Mouse (Mus musculus) retina, embryonic 14.5 days (tissue): ENCODE measurements around the gene Hnrnpab.

Source experiments
- DNase-seq: peaks from one replicate; pipeline ENCODE4 v3.0.0-alpha.2; 2015; ENCODE audit warnings: low spot score

Gene Hnrnpab

DNA sequence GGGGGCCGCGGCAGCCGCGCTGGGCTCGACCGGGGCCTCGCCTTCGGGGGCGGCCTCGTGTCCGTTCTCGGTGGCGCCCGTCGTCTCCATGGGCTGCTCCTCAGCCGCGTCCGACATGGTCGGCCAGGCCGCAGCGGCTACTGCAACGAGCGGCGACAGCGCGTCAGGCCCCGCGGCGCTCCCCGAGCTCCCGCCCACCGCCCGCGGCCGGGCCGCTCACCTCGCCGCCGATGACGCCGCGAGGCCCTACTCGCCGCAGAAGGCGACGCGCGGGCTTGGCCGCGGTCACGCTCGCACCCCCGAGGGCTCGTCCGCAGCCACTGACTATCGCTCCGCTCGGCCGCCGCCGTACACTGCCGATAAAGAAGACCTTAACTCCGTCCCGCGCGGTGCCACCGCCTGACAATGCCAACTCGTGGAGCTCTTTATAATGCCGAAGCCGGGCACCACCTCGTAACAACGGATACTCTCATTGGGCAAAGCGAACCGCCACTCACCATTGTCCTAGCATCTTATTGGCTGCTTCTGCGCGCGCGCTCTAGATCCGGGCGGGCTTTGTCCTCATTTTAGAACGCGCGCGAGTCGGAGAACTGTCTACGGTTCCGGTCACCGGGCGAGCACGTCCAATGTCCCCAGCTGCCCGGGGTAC lies at the start of gene Hnrnpab:
TSS of gene Hnrnpab (minus strand) at position 401 of the 649 bp plus-strand sequence.
- peak; percentile 100 for DNase-seq

DNA sequence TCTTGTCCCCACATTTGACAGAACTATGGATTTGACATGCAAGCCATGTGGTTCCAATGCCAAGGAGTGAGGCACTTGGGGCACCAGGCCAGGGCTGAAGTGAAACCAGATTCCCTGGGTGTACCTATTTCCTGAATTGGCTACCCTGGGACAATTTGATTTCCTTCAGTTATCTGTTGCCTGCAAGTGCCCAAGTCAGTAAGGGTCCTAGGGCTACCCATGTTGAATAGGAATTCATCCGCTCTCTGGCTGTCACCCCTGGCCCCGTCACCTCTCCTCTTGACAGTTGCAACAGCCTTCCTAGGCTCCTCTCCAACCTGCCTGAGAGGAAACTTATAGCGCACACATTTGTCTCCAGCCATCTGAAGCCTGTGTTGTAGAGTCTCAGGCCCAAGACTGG lies 48.2 kb upstream of the Hnrnpab start:
- no peak for DNase-seq

DNA sequence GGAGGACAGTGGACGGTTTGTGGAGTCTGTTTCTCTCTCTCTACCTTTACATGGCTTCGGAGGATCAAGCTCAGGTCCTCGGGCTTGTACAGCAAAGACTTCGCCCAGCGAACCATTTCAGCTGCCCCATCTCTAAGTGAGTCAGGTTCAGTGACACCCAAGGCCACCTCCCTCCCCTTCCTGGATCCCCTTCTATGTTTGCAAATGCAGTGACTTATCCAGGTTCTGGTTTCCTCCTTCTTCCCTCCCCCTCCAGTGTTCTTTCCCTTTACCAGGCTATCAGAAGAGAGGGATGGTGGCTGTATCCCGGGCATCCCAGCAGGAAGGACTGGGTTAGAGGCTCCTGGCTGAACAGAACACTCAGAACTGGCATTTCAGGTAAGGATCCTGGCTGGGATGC lies 47.1 kb upstream of the Hnrnpab start:
- no peak for DNase-seq

DNA sequence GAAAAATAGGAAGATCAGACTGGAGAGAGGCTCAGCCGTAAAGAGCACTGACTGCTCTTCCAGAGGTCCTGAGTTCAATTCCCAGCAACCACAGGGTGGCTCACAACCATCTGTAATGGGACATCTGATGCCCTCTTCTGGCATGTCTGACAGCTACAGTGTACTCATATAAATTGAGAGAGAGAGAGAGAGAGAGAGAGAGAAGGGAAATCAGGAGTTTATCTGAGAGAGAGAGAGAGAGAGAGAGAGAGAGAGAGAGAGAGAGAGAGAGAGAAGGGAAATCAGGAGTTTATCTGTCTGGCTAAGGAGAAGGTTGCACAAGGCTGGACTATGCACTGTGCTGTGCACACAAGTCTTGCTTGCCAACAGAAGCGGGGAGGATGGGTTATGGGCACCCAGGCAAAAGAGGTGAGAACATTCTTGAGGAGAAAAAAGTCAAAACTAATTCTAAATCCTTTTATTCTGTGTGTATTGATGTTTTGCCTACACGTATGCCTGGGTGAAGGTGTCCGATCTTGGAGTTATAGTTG lies 46.3 kb upstream of the Hnrnpab start:
- no peak for DNase-seq

DNA sequence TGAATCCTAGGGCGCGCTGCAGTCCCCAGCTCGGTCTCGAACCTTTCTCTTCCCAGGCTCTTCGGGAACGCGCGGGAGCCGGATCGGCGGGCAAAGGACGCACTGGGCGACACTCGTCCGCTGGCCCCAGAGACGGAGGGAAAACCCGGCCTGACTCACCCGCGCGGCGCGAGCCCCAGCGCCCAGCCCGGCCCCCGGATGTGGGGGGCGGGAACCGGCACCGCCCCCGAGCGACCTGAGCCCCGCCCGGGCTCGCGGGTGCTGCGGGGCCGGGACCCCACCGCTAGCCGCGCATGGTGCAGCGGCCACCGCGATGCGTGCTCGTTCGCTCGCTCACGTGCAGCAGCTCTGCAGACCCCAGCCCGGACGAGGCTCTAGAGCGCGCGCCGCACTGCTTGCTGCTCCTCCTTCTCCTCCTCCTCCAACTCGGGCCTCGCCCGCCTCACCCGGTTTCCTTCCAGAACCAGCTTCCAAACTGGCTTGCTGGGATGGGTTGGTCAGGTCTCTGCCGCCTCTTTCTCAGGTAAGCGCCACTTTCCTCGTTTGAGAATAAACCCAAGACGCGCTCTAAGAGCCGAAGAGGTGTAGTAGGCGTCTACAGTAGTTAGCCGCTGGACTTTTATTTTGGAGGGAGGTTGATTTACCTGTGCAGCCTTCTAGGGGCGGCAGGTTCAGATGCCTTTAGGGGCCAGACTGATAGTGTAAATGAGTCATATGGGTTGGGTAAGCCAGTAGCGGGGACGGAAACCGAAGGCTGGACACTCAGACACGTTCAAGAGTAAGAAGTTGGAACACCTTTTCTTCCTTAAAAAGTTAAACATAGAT lies 44.3 kb upstream of the Hnrnpab start, which contains the start of the genes N4bp3 and D930048N14Rik:
TSS of gene N4bp3 (minus strand) at position 152 of the 825 bp plus-strand sequence.
TSS of gene D930048N14Rik (plus strand) at position 264 of the 825 bp plus-strand sequence.
- DNase-seq = peak; percentile 73

DNA sequence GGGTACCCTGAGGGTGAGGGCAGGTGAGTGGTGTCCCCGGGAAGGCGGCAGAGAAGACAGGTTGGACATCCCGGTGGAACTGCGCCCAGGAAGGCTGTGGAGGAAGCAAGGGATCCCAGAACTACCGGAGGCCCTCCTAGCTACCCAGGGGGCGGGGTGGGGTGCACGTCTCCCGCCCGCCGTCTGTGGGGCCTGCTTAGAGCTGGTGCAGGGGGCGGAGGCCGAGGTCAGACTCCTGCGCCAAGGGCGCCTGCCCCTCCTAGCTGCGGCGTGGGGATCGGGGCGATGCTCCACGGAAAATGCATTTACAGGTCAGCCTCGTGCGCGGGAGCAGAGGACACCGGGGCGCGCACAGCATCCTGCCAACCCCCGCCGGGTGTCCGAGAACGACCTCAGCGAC lies 43.6 kb upstream of the Hnrnpab start:
- no peak for DNase-seq

DNA sequence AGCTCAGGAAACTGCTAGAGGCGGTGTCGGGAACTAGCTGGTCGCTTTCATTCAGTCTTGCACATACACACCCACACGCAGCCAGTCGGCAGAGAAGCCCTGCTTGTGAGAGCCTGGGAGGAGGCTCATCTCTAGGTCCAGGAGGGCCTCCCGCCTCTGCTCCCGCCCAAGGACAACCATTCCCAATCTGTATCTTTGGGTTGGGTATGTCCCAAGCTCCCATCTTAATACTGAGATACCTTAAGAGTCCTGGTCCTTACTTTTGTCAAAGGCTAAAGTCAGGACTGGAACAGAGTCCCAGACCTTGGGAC lies 43.2 kb upstream of the Hnrnpab start:
- peak; percentile 32 for DNase-seq

DNA sequence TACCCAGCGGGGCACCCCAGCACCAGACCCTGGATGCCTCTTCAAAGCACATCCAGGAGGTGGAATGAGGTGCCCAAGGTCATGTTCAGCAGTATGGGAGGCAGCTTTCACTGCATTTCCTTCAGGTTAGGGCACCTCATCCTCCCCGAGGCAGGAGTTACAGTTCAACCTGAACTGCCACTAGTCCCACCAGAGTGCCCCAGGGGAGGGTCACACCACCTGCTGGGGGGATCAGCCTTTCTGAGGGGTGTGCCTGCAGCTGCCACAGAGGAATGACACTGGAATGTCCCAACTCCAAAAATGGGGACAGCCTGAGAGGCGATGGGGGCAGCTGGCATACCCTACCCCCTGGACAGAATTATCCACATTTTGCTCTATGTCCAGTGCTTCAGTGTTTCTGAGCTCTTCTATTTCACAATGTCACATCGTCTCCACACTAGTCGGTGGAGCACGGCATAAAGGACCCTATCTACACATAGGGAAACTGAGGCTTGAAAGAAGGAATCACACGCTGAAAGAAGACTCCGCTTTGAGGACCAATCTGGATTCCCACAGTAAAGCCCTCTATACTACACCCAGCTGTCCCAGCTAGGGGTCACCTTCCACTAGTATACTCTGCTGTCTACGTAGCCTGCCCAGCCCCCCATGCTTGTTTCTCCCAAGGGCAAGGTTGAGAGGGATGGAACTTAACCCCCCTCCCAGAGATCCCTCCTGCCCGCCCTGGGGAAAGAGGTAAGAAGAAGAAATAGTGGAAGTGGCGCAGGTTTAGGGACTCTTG lies 42.7 kb upstream of the Hnrnpab start:
- DNase-seq = no peak

DNA sequence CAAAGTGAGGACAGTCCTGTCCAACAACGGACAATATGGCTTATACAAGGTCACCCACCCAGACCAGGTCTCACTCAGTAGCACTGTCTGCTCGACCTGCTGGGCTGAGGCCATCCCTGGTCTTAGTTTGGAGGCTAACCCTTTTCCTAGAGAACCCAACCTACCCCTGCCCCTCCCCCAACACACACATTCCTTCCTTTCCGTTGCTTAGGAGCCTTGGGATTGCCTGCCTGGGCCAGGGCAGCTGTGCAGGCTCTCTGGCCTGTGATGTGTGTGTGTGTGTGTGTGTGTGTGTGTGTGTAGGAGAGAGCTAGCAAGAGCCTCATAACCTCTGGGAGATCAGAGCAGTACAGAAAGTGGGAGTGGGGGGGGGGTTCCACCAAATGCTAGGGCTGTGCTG lies 41.9 kb upstream of the Hnrnpab start:
- DNase-seq = peak; percentile 56

DNA sequence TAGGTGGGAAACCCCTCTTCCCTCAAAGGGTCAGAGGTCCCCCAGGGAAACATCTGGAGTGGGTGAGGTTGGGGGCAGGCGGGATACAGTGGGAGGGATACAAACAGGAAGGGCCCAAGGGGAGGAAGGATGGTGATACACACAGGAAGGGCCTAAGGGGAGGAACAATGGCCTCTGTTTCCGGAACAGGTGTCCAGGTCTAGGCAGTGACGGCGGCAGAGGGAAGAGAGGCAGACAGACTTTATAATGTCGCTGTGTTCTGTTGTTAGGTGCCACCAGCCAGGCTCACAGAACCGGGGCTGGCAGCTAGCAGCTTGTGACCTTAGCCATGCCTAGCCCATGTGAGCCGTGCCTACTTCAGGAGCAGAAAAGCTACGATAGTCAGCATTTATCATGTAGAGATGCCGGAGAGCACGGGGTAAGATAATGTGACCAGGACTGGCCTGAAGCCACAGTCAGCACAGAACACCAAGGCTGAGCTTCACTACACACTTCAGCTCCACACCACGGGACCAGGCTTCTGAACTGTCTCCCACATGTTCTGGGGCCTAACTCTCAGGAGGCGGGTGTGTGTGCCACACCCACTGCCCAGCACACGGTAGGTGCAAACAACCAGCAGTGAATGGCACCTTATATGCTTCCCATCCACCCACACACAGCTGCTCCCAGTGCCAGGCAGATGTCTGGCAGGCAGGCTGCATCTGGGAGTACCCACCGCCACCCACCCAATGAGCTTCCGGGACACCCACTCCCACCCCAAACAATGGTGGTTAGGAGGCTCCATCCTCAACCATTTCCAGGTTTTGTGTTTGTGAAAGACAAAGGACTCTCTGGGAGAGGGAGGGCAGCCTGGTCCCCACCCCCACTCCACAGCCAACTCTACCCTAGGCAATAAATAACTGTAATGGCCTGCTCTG lies 40.4 kb upstream of the Hnrnpab start:
- no peak for DNase-seq

DNA sequence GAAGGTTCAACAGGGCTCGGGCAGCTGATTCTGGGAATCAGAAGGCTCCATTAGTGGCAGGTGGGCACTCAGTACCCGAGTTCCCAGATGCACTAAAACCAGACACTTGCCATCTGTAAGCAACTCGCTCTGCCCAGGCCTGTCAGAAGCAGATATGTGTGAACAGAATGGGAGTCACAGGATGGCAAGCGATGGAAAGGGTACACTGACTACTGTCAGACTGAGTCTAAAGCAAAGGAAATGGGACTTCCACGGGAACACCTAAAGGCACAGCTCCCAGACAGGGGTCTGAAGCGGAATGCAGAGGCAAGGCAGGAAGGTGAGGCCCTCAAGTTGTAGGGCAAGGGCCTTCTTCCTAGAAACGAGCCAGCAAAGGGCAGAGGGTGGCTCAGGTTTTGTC lies 39.6 kb upstream of the Hnrnpab start:
- no peak for DNase-seq

DNA sequence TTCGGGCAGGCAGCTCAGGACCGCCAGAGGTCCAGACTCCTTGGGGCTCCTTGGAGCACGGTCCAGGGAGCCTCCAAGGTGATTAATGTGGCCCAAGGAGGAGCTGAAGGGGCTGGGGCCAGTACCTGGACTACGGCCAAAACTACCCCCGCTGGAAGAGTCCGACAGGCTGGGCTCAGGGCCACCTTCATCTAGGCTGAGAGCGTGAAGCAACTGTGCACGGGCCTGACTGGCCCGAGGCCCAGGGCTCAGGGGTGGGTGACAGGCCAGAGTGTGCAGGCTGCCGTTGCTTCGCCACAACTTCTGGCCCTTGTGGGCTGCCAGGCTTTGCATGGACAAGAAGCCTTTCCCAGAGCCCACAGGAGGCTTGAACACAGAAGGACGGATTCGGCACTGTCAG lies 38.6 kb upstream of the Hnrnpab start:
- DNase-seq = no peak

DNA sequence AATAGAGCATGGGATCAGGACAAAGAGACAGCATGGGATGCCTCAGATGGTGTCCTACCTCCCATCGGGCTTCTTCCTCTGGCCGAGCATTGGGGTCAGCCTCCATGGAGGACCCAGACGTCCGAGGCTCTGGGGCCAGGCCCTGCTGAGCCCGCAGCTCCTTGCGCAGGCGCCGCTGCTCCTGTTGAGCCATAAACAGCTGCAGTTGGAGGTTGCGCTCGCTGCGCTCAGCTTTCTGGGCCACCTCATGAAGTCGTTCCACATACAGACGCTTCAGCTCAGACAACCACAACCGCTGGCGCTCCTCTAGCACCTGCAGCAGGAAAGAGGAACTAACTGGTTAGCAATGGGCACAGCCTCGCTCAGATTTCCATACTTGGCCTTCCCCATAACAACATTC lies 37.6 kb upstream of the Hnrnpab start:
- DNase-seq = no peak

DNA sequence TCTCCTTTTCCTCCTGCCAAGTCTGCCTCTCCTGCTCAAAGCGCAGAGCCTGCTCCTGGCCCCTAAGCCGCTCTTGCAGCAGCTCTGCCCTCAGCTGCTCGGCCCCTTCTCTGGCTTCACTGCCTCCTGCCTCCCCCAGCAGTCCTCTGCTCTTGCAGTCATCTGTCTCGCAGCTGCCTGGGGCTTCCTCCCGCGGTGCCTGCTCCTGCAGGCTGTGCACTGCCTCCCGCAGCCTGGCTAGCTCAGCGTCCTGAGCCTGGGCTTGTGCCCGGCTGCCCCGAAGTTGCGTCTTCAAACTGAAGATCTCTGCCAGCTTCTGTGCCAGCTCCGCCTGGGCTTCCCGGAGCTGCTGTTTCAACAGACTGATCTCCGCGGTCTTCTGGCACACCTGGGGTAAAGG lies 37.1 kb upstream of the Hnrnpab start:
- no peak for DNase-seq

DNA sequence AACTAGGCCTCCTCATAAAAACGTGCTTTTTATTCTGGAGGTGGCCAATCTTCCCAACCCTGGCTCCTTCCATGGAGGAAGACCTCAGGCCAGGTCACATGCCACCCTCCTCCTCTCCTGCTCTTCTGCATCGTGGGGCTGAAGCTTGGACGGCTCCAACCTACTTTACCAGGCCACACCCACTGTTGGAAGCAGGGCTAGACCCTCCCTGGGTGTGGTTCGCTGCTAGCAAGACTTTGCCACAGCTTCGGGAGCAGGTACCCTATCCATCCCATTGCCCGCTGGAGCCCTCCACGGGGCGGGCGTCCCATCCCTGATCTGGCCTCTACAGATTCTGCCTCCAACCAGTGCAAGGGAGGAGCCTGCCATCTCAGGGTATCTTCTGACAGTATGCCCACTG lies 36.6 kb upstream of the Hnrnpab start:
- no peak for DNase-seq

DNA sequence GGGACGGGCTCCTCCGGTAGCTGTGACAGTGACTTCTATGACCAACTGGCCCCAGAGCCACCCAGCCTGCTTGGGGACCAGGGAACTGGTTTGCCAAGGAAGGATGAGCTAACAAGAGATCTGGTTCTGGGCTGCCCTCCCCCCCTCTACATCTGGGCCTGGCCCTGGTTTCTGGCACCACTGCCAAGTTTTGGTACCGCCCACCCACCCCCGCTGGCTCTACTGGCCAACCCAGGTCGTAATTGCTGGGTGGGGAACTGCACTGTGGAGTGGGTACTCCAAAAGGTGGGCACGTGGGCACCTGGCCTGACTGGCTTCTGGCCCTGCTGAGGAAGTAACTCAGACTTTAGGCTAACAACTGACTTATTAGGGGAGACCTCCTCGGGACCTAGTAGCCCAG lies 34.1 kb upstream of the Hnrnpab start:
- no peak for DNase-seq

DNA sequence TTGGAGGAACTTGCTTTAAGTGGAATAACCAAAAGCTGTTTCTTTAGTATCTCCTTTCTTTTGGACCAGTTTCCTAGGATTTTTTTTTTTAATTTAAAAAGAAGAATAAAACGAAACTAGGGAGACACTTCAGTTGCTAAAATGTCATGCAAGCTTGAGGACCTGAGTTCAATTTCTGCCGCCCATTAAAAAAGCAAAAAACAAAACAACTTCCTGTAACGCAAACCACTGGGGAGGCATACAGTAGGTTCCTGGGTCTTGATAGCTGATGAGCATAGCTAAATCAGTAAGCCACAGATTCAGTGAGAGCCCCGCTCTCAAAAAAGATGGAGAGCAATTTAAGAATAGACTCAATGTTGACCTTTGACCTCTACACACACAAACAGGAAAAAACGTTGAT lies 31.9 kb upstream of the Hnrnpab start:
- DNase-seq = no peak

DNA sequence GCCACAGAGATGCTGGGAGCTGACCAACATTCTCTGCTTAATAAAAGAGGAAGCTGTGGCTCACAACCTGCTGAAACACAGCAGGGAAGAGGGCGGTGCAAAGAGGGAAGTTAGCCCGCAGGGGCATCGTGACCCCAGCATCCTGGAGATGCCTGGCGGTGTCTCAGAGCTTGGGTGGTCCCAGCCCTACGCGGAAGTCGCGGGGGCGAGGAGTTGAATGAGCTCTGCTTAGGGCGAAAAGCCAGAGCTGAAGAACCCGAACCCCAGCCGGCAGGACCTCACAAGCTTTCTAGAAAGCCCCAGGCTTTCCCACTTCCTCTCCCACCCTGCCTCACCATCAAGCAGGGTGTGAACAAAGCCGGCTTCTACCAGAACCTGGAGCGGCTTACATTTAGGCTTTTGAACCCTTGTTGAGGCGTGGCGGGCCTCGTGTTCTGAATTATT lies 31.3 kb upstream of the Hnrnpab start:
- DNase-seq = no peak

DNA sequence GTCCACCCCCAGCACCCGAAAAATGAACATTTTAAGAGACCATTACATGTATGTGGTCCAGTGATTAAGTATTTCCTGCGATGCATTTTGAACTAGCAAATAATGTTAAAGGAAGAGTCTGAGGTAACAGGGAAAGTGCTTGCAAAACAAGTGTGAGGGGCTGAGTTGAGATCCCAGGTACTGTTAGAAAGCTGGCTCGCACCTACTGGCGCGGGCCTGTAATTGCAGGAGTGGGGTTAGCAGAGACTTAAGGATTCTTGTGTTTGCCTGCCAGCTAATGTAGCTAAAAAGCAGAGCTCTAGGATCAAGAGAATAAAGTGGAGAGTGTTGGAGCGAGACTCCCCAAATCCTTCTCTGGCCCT lies 29.7 kb upstream of the Hnrnpab start:
- DNase-seq = peak; percentile 81

DNA sequence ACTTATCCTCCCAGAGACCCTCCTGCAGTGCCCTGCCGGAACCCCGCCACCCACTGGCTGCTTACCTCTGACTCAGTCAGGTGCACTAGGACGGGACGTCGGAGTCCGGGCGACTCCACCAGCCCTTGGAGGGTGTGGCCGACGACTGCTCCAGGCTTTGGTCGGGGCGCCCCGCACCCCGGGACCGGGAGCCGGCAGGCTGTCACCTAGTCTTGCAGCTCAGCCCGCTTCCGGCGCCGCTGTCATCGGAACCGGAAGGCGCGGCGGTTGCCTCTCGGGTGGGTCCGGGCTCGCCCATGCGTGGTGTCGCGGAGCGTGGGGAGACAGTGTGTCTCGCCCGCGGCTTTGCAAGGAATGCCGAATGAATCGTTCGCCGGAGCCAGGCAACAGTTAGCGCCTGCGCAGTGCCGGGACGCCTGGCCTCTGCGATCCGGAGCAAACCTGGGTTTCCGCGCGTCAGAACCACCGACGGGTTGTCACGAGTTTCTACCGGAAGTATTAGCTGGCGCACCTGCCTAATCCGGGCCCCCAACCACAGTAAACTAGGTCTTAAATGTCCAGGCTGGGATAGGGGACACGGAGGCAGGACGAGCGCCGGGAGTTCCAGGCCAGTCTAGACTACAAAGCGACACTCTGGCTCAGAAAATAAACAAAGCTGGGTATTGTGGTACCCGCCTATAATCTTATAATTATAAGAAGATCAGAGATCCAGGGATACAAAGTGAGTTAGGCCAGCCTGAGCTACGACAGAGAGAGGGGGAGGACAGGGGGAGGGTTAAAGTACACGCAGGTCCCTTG lies 29.1 kb upstream of the Hnrnpab start, which contains the start of gene Rmnd5b:
TSS of gene Rmnd5b (minus strand) at position 372 of the 798 bp plus-strand sequence.
- DNase-seq = peak; percentile 91

DNA sequence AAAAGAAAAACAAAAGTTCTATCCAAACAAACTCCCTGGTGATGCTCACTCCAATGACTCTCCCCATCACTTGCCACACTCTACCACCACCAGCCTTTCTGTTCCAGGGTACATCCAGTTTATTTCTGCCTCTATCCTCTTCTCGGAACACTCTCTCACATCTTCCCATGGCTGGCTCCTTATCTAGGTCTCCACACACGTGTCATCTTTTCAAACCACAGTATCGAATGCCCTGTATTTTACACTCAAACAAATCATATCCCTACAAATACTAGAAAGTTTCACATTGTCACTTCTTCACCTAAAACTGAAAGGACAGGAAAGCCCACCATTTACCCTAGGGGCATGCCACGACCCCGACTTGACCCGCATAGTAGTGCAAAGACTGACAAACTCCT lies 28.5 kb upstream of the Hnrnpab start:
- no peak for DNase-seq
